Mouse (Mus musculus): Measurements from ENCODE around the gene Mia2. TPM values are rescaled to one million over a fixed set of nuclear protein-coding genes. Genes with fewer than 3 reads are reported as not detected.
A peak's percentile ranks its signal among the peaks of the same experiment; 100 is the strongest.

Mia2 gene
- polyA plus RNA-seq, 1 experiment from 2014 or later: 68.5 TPM

DNA sequence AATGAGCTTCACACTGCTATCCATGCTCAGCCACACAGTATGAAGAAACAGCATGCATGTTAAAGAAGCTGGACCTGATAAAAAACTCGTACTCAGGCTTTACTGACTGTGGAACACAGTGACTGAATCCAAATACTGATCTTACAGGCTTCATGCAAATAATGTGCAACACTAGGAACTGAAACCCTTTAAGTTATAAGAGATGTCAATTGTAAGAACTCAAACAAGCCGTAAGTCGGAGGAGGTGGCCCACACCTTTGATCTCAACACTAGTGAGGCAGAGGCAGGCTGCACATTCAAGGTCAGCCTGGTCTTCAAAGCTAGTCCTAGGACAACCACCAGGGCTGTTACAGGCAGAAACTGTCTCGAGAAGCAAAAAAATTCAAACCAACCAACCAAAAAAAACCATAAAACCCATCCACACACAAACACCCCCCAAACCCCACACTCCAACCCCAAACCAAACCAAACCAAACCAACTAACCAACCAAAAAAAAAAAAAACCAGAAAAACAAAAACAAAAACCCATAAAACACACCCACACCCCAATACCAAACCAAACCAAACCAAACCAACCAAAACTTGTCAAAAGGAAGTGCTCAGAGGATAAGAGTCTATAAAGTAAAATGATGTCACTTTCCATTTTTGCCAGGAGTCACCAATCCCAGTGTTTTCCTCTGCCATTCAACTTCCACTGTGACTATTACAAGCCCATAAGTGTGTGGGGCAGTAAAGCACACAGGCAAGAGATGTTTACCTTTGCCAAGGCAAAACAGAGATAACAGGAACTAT is 110.8 kb downstream of the Mia2 start:
- H3K27me3 ChIP-seq (ENCODE audit: insufficient read depth, low read length): no peaks in the 10 kb centered on the region
- H3K36me3 ChIP-seq (ENCODE audit: insufficient read depth, low read length): peaks cover 18% of the 10 kb centered on the region
- H3K9ac ChIP-seq (replicated peaks; ENCODE audit: low read length): no peak overlapping the region
- no peaks in the 10 kb centered on the region for H3K9me3 ChIP-seq (ENCODE audit: low read length)
- H3K4me2 ChIP-seq (replicated peaks; ENCODE audit: low read depth, low read length): no peak overlapping the region
- WGBS: 92% methylated on average over 4 of the region's 4 CpGs
- no peaks in the 10 kb centered on the region for H3K4me1 ChIP-seq (ENCODE audit: insufficient read depth, low read length)
- no peak overlapping the region for H3K4me3 ChIP-seq (ENCODE audit: low read length)
- no peak for ATAC-seq (ENCODE audit: low FRiP score, low TSS enrichment)
- no peak overlapping the region for H3K27ac ChIP-seq (ENCODE audit: low read length)

DNA sequence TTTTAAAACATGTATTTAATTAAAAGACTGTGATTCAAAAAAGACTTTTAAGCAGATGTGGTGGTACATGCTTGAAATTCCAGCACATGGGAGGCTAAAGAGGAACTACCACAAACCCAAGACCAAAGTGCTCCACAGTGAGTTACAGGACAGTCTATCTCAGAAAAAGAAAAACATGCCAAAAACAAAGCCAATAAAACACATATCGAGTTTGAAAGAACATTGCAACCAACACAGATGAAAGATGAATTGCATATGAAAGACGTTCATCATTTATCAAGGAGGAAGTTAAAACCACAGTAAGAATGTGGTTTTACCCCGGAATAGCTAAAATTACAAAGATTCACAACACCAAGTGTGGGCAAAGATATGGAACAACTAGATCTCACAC is 111.4 kb downstream of the Mia2 start:
- H3K4me3 ChIP-seq (ENCODE audit: low read length): no peak overlapping the region
- peaks cover 19% of the 10 kb centered on the region for H3K36me3 ChIP-seq (ENCODE audit: insufficient read depth, low read length)
- H3K27me3 ChIP-seq (ENCODE audit: insufficient read depth, low read length): no peaks in the 10 kb centered on the region
- no peak overlapping the region for H3K27ac ChIP-seq (ENCODE audit: low read length)
- no peak for ATAC-seq (ENCODE audit: low FRiP score, low TSS enrichment)
- 87% methylated on average over 3 of the region's 3 CpGs for WGBS
- no peak overlapping the region for H3K9ac ChIP-seq (replicated peaks; ENCODE audit: low read length)
- H3K4me1 ChIP-seq (ENCODE audit: insufficient read depth, low read length): no peaks in the 10 kb centered on the region
- H3K9me3 ChIP-seq (ENCODE audit: low read length): no peaks in the 10 kb centered on the region
- no peak overlapping the region for H3K4me2 ChIP-seq (replicated peaks; ENCODE audit: low read depth, low read length)

DNA sequence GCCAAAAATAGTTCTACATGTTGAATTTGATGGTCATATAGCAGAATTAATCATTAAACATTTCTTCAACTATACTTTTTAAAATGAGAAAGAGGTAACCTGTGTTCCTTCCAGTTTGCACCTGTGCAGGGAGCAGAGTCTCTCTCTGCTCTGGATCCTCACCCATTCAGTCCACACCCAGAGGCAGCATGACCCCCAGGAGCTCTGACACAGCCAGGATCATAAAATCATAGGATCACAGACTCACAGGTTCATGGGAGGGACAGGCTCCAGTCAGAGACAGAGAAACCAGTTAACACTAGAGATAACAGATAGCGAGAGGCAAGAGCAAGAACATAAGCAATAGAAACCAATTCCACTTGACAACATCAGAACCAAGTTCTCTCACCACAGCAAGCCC is 112.2 kb downstream of the Mia2 start:
- H3K27me3 ChIP-seq (ENCODE audit: insufficient read depth, low read length): no peaks in the 10 kb centered on the region
- WGBS: 97% methylated on average over 1 of the region's 1 CpGs
- no peak overlapping the region for H3K27ac ChIP-seq (ENCODE audit: low read length)
- H3K4me3 ChIP-seq (ENCODE audit: low read length): no peak overlapping the region
- no peaks in the 10 kb centered on the region for H3K4me1 ChIP-seq (ENCODE audit: insufficient read depth, low read length)
- no peak overlapping the region for H3K4me2 ChIP-seq (replicated peaks; ENCODE audit: low read depth, low read length)
- peaks cover 18% of the 10 kb centered on the region for H3K36me3 ChIP-seq (ENCODE audit: insufficient read depth, low read length)
- no peak overlapping the region for H3K9ac ChIP-seq (replicated peaks; ENCODE audit: low read length)
- no peaks in the 10 kb centered on the region for H3K9me3 ChIP-seq (ENCODE audit: low read length)
- no peak for ATAC-seq (ENCODE audit: low FRiP score, low TSS enrichment)

DNA sequence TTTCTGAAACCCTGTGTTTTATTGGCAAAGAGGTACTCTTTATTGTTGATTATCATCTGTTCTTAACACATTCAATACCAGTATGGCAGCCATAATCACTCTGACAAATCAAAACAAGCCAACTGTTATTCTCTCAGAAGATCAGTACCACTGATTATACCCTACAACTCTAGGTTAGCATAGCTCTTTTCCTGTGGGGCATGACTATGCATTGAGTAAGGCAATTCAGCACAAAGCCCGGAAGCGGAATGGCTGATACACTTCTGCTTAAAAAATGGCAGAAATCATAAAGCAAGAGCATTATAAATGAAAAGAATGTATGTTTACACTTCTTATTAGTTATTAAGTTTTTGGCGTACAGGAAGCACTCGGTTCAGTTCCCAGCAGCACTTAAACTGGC is 120.6 kb downstream of the Mia2 start:
- Histone ChIP-seq H3K36me3 (ENCODE audit: insufficient read depth, low read length) (0 out of 2 replicates have a peak, but pooled peaks cover 6% of the 10 kb centered on the region), H3K27me3 (ENCODE audit: insufficient read depth, low read length) (no peaks in the 10 kb centered on the region), H3K4me2 (replicated peaks; ENCODE audit: low read depth, low read length) (no peak overlapping the region), H3K4me3 (ENCODE audit: low read length) (no peak overlapping the region), H3K9ac (replicated peaks; ENCODE audit: low read length) (no peak overlapping the region), H3K9me3 (ENCODE audit: low read length) (no peaks in the 10 kb centered on the region), H3K4me1 (ENCODE audit: insufficient read depth, low read length) (peaks cover 17% of the 10 kb centered on the region), H3K27ac (ENCODE audit: low read length) (no peak overlapping the region)
- no peak for ATAC-seq (ENCODE audit: low FRiP score, low TSS enrichment)
- WGBS: 82% methylated on average over 4 of the region's 4 CpGs

DNA sequence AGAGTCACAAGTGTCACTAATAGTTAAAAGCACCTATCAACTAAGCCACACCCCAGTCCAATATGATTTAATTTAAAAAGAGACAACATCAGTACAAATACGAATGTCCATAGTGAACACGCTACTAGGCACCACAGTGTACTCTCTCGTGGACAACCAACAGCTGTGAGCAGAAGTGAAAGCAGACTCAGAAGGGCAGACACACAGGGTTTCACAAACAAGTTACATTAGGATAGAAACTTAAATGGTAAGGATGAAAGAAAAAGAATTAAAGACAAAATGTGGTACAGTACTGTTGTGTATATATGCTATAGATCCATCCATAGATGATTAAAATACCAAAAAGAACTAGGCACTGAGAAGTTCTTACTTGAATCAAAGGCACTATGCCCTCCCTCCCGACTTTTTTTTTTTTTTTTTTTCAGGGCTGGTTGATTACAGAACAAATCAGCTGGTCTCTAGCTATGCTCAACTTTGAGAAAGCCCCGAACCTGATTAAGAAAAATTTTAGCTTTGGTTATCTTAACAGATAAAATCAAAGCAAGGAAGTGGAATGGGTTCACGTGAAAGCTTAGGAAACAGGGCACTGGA is 121.2 kb downstream of the Mia2 start:
- H3K27me3 ChIP-seq (ENCODE audit: insufficient read depth, low read length): no peaks in the 10 kb centered on the region
- no peak overlapping the region for H3K27ac ChIP-seq (ENCODE audit: low read length)
- 73% methylated on average over 6 of the region's 6 CpGs for WGBS
- ATAC-seq (ENCODE audit: low FRiP score, low TSS enrichment): no peak
- no peaks in the 10 kb centered on the region for H3K9me3 ChIP-seq (ENCODE audit: low read length)
- no peak overlapping the region for H3K4me2 ChIP-seq (replicated peaks; ENCODE audit: low read depth, low read length)
- 0 out of 2 replicates have a peak, but pooled peaks cover 3% of the 10 kb centered on the region for H3K36me3 ChIP-seq (ENCODE audit: insufficient read depth, low read length)
- H3K4me1 ChIP-seq (ENCODE audit: insufficient read depth, low read length): peaks cover 17% of the 10 kb centered on the region
- no peak overlapping the region for H3K9ac ChIP-seq (replicated peaks; ENCODE audit: low read length)
- no peak overlapping the region for H3K4me3 ChIP-seq (ENCODE audit: low read length)

DNA sequence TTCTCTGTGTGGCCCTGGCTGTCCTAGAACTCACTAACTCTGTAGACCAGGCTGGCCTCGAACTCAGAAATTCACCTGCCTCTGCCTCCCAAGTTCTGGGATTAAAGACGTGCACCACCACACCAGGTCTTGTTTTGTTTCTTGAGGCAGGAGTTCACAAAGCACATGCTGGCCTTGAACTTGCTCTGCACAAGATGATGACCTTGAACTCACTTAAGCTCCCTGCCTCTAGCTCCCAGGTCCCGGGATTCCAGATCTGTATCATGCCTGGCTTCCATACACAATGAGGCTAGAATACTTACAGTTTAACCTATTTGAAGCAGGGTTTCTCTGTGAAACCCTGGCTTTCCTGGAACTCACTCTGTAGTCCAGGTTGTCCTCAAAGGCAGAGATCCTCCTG is 121.7 kb downstream of the Mia2 start:
- Histone ChIP-seq H3K4me3 (ENCODE audit: low read length) (no peak overlapping the region), H3K27ac (ENCODE audit: low read length) (no peak overlapping the region), H3K9ac (replicated peaks; ENCODE audit: low read length) (no peak overlapping the region), H3K4me1 (ENCODE audit: insufficient read depth, low read length) (peaks cover 17% of the 10 kb centered on the region), H3K36me3 (ENCODE audit: insufficient read depth, low read length) (no peaks in the 10 kb centered on the region), H3K9me3 (ENCODE audit: low read length) (no peaks in the 10 kb centered on the region), H3K27me3 (ENCODE audit: insufficient read depth, low read length) (no peaks in the 10 kb centered on the region), H3K4me2 (replicated peaks; ENCODE audit: low read depth, low read length) (no peak overlapping the region)
- WGBS: 83% methylated on average over 3 of the region's 3 CpGs
- no peak for ATAC-seq (ENCODE audit: low FRiP score, low TSS enrichment)

DNA sequence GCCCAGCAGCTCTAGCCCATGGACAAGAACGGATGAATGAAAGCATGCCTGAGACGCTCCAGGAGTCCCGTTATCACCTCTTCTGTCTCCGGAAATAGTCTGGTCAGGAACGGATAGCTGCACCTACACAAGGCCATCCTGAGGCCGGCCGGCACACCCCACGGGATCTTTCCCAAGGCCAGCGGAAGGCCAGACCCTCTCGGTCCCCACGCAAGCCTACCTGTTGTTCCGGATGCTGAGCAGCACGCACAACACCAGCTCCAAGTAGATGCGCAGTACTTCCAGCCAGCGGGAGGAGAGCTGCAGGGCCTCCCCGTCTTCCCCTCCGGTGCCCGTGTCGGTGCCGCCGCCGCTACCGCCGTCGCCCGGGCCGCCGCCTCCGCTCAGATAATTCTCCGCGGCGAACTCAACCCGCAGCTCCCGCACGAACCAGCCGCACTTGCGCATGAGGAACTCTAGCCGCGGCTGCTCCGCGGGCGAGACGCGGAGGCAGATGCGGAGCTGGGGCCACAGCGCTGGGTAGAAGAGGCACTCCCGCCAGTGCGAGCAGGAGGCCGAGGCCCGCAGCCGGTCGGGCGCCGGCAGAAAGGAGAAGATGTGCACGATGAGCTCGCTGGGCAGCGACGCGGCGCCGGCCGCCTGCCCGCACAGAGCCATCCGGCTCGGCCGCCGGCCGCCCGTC is 123.2 kb downstream of the Mia2 start:
- WGBS: under 1% methylated on average over 55 of the region's 69 CpGs
- peak; percentile 10; the same call in 1 of the 2 replicates for ATAC-seq (ENCODE audit: low FRiP score, low TSS enrichment)
- Histone ChIP-seq H3K27me3 (ENCODE audit: insufficient read depth, low read length) (no peaks in the 10 kb centered on the region), H3K4me3 (ENCODE audit: low read length) (peak overlapping the region; percentile 62), H3K4me2 (replicated peaks; ENCODE audit: low read depth, low read length) (peak overlapping the region; percentile 82), H3K9me3 (ENCODE audit: low read length) (no peaks in the 10 kb centered on the region), H3K4me1 (ENCODE audit: insufficient read depth, low read length) (peaks cover 17% of the 10 kb centered on the region), H3K27ac (ENCODE audit: low read length) (peak overlapping the region; percentile 97), H3K9ac (replicated peaks; ENCODE audit: low read length) (peak overlapping the region; percentile 81), H3K36me3 (ENCODE audit: insufficient read depth, low read length) (no peaks in the 10 kb centered on the region)

DNA sequence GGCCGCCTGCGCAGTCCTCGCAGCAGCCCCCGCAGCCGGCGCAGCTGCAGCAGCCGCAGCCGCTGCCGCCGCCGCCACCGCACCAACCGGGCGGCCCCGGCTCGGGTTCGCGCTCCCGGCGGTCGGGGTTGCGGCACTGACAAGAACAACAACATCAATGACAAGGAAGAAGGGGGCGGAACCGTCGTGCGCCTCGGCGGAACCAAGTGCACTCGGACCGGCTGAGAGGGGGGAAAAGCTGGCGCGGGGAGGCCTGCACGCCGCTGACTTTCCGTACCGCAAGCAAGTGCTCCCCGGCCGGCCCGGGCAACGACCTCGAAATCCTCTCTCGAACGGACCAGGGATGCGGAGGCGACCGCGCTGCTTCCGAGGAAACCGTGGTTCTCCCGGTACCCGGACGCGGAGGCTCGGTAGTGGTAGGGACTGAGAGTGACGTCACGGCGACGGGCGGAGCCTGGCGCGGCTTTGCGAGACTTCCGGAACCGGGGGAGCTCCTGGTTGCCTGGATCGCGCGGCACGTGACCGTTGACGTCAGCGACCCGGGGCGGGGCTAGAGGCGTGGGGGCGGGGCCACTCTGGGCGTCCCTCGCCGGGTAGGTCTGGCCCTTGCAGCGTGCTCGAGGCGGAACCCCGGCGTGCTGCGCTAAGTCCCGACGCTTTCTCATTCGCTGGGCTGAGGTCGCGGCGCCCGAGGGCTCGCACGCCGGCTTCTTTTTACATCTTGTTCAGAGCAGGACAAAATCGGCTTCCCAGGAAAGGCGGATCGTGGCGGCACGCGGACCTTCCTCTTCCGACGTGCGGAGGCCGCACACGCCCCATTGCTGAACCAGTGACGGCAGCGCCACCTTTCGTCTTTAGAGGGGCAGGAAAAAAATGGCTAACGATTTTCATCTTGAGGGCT is 124.0 kb downstream of the Mia2 start, which contains the start of gene Fbxo33:
Fbxo33 (minus strand) TSS at position 401 of the 901 bp plus-strand sequence.
- Histone ChIP-seq H3K4me2 (replicated peaks; ENCODE audit: low read depth, low read length) (peak within 1 kb of the TSS; percentile 82), H3K4me3 (ENCODE audit: low read length) (peak within 1 kb of the TSS; percentile 62), H3K9me3 (ENCODE audit: low read length) (no peaks in the 10 kb centered on the region), H3K9ac (replicated peaks; ENCODE audit: low read length) (peak within 1 kb of the TSS; percentile 81), H3K36me3 (ENCODE audit: insufficient read depth, low read length) (no peaks in the 10 kb centered on the region), H3K4me1 (ENCODE audit: insufficient read depth, low read length) (peaks cover 17% of the 10 kb centered on the region), H3K27me3 (ENCODE audit: insufficient read depth, low read length) (no peaks in the 10 kb centered on the region), H3K27ac (ENCODE audit: low read length) (peak within 1 kb of the TSS; percentile 97)
- WGBS: under 1% methylated on average over 101 of the region's 109 CpGs
- ATAC-seq (ENCODE audit: low FRiP score, low TSS enrichment): peak; percentile 98

DNA sequence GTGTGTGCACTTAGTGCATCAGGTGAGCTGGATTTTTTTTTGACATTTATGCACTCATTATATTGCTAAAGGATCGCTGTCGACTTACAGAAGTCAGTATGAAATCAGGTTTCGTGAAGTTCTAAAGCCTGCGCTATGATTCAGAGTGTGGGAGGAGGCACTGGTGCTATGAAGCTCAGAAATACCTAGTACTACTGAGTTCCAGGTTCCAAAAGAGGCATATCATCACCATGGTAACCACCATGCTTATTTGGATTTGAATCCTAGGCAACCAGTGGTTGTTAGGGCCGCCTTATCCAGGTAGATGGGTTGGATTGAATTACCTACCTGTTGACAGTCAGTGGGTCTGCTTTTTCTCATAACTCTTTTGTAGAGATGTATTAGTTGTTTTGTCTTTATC is 132.8 kb downstream of the Mia2 start:
- no peaks in the 10 kb centered on the region for H3K9me3 ChIP-seq (ENCODE audit: low read length)
- H3K27ac ChIP-seq (ENCODE audit: low read length): no peak overlapping the region
- no peak overlapping the region for H3K9ac ChIP-seq (replicated peaks; ENCODE audit: low read length)
- WGBS: 88% methylated on average over 5 of the region's 5 CpGs
- no peak overlapping the region for H3K4me2 ChIP-seq (replicated peaks; ENCODE audit: low read depth, low read length)
- H3K4me1 ChIP-seq (ENCODE audit: insufficient read depth, low read length): no peaks in the 10 kb centered on the region
- H3K27me3 ChIP-seq (ENCODE audit: insufficient read depth, low read length): no peaks in the 10 kb centered on the region
- H3K36me3 ChIP-seq (ENCODE audit: insufficient read depth, low read length): no peaks in the 10 kb centered on the region
- no peak for ATAC-seq (ENCODE audit: low FRiP score, low TSS enrichment)
- no peak overlapping the region for H3K4me3 ChIP-seq (ENCODE audit: low read length)

Data from kidney, embryonic 16.5 days (tissue).